Mouse (Mus musculus) ES-E14 (cell line): ENCODE data around the gene Fam83e.

Experiments used
- CHD2 ChIP-seq: IDR thresholded peaks from 2 replicates; pipeline ENCODE4 v1.6.1; 2014; ENCODE audit warnings: mild to moderate bottlenecking, low read depth, low read length, inconsistent platforms
- HCFC1 ChIP-seq: IDR thresholded peaks from 2 replicates; pipeline ENCODE4 v1.6.1; 2012; ENCODE audit warnings: low read length, inconsistent platforms, borderline replicate concordance; ENCODE audit not compliant: insufficient read depth
- MAFK ChIP-seq: IDR thresholded peaks from 2 replicates; pipeline ENCODE4 v1.6.1; 2014; ENCODE audit warnings: mild to moderate bottlenecking, low read depth, low read length, inconsistent platforms; ENCODE audit not compliant: insufficient read depth
- ZNF384 ChIP-seq: IDR thresholded peaks from 2 replicates; pipeline ENCODE4 v1.6.1; 2012; ENCODE audit warnings: low read depth, low read length, inconsistent platforms

DNA sequence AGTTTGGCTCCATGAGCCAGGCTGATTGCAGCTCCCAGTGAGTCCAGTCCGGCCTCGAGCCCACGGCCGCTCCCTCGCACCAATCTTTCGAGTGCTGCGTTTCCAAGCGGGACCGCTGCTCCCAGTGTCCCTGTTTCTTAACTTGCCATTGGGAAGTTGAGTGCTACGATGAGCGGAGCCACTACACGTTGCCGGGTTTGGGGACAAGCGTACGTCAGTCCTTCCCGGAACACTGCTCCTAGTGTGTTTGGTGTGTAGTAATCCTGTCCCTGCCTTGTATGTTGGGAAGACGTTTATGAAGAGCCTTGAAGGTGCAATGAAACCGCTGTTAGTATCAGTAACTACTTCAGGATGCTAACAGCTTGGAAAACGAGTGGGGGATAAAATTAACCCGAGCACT, 2.7 kb upstream of the Fam83e start:
- TF ChIP-seq CHD2 = no peak
- no peak for TF ChIP-seq HCFC1
- TF ChIP-seq ZNF384 = no peak
- no peak for TF ChIP-seq MAFK
